Mouse (Mus musculus): ENCODE measurements at regions not wholly inside any gene's neighbourhood (a gene's known extent, or its start where the extent isn't known, plus 50 kb on each side); places are given as distances from the start of the nearest gene placed in this dataset.
A peak's percentile ranks its signal among the peaks of the same experiment; 100 is the strongest.
"Not testable (repeated sequence)": the region's sequence is repeated elsewhere in the genome, so short reads cannot be mapped to it uniquely, and the experiment has no call there.

GRCm38 (mm10) chr16:86894982-86895381 lies 459.0 kb upstream of the N6amt1 start:
- no peak for DNase-seq

- no peak for DNase-seq
Measured at GRCm38 (mm10) chr16:86894333-86894732, 459.7 kb upstream of the N6amt1 start.

- no peak for DNase-seq
Measured at GRCm38 (mm10) chr16:86888421-86888820, 465.6 kb upstream of the N6amt1 start.

GRCm38 (mm10) chr16:86887605-86888004 lies 466.4 kb upstream of the N6amt1 start:
- peak in 1 of 2 experiments; percentile 14 for DNase-seq

- DNase-seq, result no peak
Measured at GRCm38 (mm10) chr16:86883862-86884261, 470.1 kb upstream of the N6amt1 start.

- DNase-seq, result peak; percentile 56 to 77
Measured at GRCm38 (mm10) chr16:86882529-86882928, 471.5 kb upstream of the N6amt1 start.

GRCm38 (mm10) chr16:86881583-86881982 lies 472.4 kb upstream of the N6amt1 start:
- DNase-seq, result peak in 1 of 2 experiments; percentile 20

GRCm38 (mm10) chr16:86860828-86861227 lies 493.2 kb upstream of the N6amt1 start:
- no peak for DNase-seq

GRCm38 (mm10) chr16:86855891-86856290 lies 498.1 kb upstream of the N6amt1 start:
- DNase-seq, result peak; percentile 24 to 58

GRCm38 (mm10) chr16:86855312-86855711 lies 498.7 kb upstream of the N6amt1 start:
- no peak for DNase-seq

- no peak for DNase-seq
Measured at GRCm38 (mm10) chr16:86853398-86853797, 500.6 kb upstream of the N6amt1 start.

GRCm38 (mm10) chr16:86838457-86839337 lies 515.3 kb upstream of the N6amt1 start:
- DNase-seq, result no peak

- DNase-seq, result no peak
Measured at GRCm38 (mm10) chr16:86827645-86828044, 526.3 kb upstream of the N6amt1 start.

- DNase-seq, result no peak
Measured at GRCm38 (mm10) chr16:86826641-86827040, 527.3 kb upstream of the N6amt1 start.

- no peak for DNase-seq
Measured at GRCm38 (mm10) chr16:86823496-86823895, 530.5 kb upstream of the N6amt1 start.

- no peak for DNase-seq
Measured at GRCm38 (mm10) chr16:86821586-86821985, 532.4 kb upstream of the N6amt1 start.

GRCm38 (mm10) chr16:86818639-86819038 lies 535.3 kb upstream of the N6amt1 start:
- DNase-seq, result not testable (repeated sequence)

- peak; percentile 22 to 63 for DNase-seq
Measured at GRCm38 (mm10) chr16:86816763-86817593, 537.0 kb upstream of the N6amt1 start.

GRCm38 (mm10) chr16:86816006-86816405 lies 538.0 kb upstream of the N6amt1 start:
- no peak for DNase-seq

GRCm38 (mm10) chr16:86812692-86813091 lies 541.3 kb upstream of the N6amt1 start:
- DNase-seq, result no peak

- peak; percentile 17 to 60 for DNase-seq
Measured at GRCm38 (mm10) chr16:86808644-86809324, 545.2 kb upstream of the N6amt1 start.

- peak; percentile 43 to 62 for DNase-seq
Measured at GRCm38 (mm10) chr16:86806374-86806773, 547.6 kb upstream of the N6amt1 start.

- no peak for DNase-seq
Measured at GRCm38 (mm10) chr16:86776086-86776485, 577.9 kb upstream of the N6amt1 start.
